Mouse (Mus musculus): ENCODE results near the gene Garem2.
"Not testable (repeated sequence)": the region's sequence is repeated elsewhere in the genome, so short reads cannot be mapped to it uniquely, and the experiment has no call there.

Garem2 gene

GRCm38 (mm10) chr5:30104841-30105667, at the start of gene Garem2:
Gene Garem2 (plus strand): TSS chr5:30105161.
- DNase-seq (ENCODE audit: low read depth): peak; percentile 74

DNA sequence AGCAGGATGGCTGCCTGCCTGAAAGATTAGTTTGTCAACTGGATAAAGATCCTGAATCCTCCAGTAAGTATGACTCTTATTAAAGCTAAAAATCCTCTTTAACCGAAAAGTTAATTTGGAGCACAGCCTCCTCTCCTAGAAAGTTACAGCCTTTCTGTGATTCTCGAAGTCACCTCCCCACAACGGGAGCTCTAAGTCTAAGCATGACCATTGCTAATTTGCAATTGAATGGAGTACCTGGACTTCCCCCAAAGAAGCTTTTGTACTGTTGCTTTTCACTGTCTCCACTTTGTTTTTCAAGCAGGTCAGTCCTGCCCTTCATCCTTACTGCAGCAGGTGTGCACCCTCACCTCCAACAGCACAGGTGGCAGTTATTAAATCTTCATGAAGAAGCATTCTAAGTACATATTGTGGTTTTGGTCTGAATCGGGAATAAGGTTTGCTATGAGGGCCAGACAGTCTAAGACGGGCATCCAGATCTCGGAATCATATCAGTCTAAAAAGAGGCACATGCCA, 46.7 kb upstream of the Garem2 start:
- no peak for DNase-seq (ENCODE audit: low read depth)

DNA sequence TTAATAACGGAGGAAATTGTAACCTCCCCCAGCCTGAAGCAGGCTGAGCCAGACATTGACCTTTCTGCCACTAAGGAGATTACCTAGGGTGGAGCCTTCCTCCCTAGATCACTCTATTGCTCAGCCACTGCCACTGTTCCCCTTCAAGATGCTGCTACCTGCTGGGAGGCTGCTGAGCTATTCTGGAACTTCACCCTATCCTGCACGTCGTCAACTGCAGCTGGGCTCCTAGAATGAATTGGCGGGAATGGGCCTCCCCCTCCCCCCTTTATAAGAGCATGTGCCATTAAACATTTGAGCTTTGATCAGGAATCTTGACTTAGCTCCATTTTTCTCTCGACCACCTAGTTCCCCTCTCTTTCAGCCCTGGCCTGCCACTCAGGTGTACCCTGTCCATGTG, 45.4 kb upstream of the Garem2 start:
- not testable (repeated sequence) for DNase-seq (ENCODE audit: low read depth)

DNA sequence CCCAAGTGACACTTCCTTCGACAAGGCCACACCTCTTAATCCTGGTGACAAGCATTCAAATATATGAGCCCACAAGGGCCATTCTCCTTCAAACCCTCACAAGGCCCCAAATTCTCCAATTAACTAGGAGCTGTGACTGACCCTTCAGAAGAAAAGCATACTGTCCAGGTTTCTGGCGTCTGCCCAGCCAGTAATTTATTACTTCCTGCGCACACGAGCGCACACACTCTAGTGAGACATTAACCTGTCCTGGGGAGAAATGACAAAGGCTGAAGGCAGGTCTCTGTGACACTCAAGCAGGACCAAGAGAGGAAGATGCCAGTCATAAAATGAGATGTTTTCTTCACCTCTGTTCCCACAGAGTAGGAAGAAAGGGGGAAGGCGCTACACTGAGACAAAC, 37.2 kb upstream of the Garem2 start:
- DNase-seq (ENCODE audit: low read depth): no peak

- no peak for DNase-seq (ENCODE audit: low read depth)
Observed at GRCm38 (mm10) chr5:30071677-30072076, 33.3 kb upstream of the Garem2 start.

DNA sequence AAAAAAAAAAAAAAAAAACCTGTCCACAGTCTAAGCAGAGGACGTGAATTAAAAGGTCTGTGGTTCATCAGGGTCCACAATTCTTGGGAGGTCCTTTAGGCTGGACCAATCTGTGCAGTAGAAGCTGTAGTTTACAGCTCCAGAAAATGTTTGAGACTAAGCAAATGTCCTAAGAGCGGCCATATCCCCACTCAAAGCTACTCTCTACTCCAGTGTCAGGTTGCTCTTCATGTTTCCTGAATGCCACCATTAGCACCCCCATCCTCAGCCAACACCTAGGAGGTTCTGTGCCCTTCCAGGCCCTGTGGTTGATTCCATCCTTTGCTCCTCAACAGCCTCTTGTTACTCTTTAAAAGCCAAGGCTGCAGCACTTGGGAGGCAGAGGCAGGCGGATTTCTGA, 32.6 kb upstream of the Garem2 start:
- DNase-seq (ENCODE audit: low read depth): peak; percentile 13

GRCm38 (mm10) chr5:30072825-30073821, 31.8 kb upstream of the Garem2 start, which contains the start of gene Tyms:
Gene Tyms (minus strand): TSS chr5:30073617.
- DNase-seq (ENCODE audit: low read depth): peak; percentile 89

DNA sequence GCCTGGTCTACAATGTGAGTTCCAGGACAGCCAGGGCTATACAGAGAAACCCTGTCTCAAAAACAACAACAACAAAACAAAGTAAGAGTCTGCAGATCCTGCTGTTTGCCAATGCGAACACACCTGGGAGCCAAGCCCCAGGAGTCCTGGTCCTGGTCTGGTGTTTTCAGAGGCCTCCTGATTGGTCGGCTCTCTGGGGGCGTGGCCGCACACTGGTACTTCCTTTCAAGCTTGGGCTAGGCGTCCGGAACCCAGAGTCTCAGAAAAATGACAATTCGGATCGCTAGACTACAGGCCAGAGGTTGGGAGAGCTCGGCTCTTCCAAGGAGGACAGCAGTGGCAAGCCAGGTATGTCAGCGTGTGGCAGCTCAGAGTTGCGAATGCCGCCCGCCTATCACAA, 12.3 kb upstream of the Garem2 start:
- DNase-seq (ENCODE audit: low read depth): no peak

- DNase-seq (ENCODE audit: low read depth): no peak
Observed at GRCm38 (mm10) chr5:30094399-30094798, 10.6 kb upstream of the Garem2 start.

- DNase-seq (ENCODE audit: low read depth): peak; percentile 58
Observed at GRCm38 (mm10) chr5:30095731-30096130, 9.2 kb upstream of the Garem2 start.

DNA sequence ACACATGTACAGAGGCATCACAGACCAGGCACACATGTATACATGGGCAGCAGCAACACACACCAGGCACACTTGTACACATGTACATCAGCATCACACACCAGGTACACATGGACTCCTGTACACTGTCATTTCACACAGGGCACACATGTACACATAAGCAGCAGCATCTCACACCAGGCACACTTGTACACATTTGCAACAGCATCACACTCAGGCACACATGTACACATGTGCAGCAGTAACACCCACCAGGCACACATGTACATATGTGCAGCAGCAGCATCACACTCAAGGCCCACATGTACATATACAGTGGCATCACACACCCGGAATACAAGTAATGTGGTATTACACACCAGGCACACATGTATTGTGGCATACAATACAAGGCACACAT, 6.7 kb upstream of the Garem2 start:
- no peak for DNase-seq (ENCODE audit: low read depth)

DNA sequence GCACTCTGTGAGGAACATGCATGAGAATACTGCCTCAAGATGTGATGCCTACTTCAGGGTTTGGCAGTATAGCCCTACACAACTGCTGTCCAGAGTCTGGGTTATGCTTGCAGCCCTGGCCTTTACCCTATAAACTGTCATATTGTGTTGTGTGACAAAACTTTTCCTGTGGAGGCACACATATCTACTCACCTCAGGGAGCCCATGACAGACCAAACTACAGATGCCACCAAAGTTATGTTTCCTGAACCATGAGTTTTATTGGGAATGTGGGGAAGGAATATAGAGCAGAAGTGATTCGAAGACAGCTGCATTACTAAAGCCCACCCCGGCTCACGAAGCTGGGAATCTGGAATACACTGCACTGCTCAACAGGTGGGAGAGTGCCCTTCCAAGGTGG, 1.6 kb upstream of the Garem2 start:
- DNase-seq (ENCODE audit: low read depth): no peak

- peak; percentile 85 for DNase-seq (ENCODE audit: low read depth)
Observed at GRCm38 (mm10) chr5:30104339-30104738, 622 bp upstream of the Garem2 start.

- DNase-seq (ENCODE audit: low read depth): no peak
Observed at GRCm38 (mm10) chr5:30105668-30106300, 823 bp downstream of the Garem2 start, which contains the start of gene 3110082J24Rik. Gene 3110082J24Rik (minus strand): TSS chr5:30106086.

DNA sequence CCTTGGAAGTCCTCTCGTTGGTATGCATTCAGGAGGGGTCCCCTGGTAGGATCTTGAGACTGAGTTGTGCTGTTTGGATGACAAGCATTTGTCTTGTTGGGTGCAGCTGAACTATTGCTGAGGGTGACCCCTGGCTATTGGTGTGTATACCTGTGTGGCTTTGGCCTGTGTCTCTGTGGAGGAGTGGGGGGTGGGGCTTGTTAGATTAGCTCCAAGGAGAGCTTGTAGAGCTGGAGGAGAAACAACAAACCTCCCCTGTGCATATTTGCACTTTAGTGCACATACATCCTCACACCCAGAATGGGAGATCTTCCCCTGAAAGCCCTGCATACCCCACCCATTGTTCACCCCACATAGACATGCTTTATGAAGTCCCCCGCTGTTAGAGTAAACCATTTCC, 1.8 kb downstream of the Garem2 start:
- no peak for DNase-seq (ENCODE audit: low read depth)

GRCm38 (mm10) chr5:30107186-30107585, 2.2 kb downstream of the Garem2 start:
- DNase-seq (ENCODE audit: low read depth): no peak

DNA sequence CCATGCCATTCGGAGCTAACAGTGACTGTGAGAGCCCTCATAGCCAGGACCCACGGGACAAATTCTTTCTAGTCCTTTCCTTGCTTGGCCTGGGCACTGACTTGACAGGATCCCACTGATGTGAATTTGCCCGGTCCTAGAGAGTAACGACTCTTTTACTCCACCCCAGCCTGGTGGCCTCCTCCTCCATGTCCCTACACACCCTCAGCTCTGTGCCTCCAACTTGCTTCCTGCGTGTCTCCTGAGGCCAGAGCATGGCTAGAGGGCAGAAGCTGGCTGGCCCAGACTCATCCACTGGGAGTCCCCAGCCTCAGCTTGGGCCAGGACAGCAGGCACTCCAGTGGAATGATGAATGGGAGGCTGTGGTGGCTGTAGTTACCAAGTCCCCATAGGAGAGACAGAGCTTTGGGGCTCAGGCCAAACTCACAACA, 2.7 kb downstream of the Garem2 start:
- DNase-seq (ENCODE audit: low read depth): no peak

DNA sequence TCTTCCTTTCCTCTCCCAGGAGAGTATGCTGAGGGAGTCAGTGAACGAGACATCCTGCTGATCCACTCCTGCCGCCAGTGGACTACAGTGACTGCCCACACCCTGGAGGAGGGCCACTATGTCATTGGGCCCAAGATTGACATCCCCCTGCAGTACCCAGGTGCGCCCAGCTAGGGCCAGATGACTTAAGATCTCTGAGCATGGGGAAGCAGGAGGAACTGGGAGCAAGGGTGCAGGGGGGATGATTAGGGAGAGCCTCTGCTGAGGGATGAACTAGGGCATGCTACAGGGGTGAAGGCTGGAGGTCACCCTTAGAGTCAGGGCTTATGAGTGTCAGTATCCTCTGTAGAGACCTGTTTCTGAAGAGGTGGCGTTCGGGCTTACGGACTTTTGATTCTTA, 3.3 kb downstream of the Garem2 start:
- no peak for DNase-seq (ENCODE audit: low read depth)

DNA sequence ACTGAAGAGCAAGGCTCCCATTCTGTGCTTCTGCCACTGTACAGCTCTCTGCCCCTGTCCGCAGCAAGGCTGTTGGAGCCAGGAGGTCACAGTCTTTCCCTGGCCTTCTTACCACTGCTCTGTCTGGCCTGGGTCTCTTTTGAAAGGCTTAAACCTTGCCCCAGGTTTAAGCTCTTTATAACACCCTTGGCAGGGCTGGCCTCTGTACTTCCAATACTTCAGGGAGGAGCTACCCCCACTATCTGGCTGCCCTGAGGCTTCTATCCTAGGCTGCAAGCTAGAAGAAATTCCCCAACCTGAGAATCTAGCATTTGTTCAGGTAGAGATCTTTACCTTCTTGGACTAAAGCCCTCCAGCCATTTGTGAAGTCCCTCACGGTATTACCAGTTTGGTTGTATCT, 4.9 kb downstream of the Garem2 start:
- no peak for DNase-seq (ENCODE audit: low read depth)

- no peak for DNase-seq (ENCODE audit: low read depth)
Observed at GRCm38 (mm10) chr5:30110371-30111060, 5.6 kb downstream of the Garem2 start.

DNA sequence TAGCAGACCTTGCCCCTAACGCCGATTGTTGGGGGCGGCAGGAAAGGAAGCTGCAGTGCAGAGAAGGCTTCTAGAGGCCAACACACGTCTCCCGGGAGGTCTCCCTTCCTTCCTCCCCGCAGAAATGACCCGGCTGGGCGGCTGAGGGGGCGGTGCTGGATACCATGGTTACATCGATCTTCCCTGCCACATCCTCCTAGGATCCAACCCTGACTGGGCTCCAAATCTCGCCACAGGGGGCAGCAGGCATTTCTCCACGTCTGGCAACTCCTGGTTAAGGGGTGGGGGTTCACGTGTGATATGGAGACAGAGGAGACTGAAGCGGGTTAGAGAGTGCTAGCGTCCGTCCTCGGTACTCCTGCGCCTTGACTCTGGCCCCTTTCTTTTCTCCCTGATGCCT, 6.2 kb downstream of the Garem2 start:
- DNase-seq (ENCODE audit: low read depth): no peak
